Mouse (Mus musculus): ENCODE data around the gene Ccnb1. TPM values are rescaled to one million over a fixed set of nuclear protein-coding genes. Genes with fewer than 3 reads are reported as not detected.
"Not testable (repeated sequence)": the region's sequence is repeated elsewhere in the genome, so short reads cannot be mapped to it uniquely, and the experiment has no call there.

Gene Ccnb1
- polyA plus RNA-seq, 1 experiment from 2014 or later: 208 TPM

GRCm38 (mm10) chr13:100797171-100797570, 10.8 kb upstream of the Ccnb1 start:
- 82% methylated on average over 6 of the region's 6 CpGs for WGBS
- H3K36me3 ChIP-seq: peaks cover 3% of the 10 kb centered on the region; the same call in 1 of the 2 replicates
- no peaks in the 10 kb centered on the region for H3K4me1 ChIP-seq
- no peak overlapping the region for H3K9ac ChIP-seq
- no peaks in the 10 kb centered on the region for H3K9me3 ChIP-seq
- H3K27me3 ChIP-seq (replicated peaks): no peaks in the 10 kb centered on the region
- no peak overlapping the region for H3K4me2 ChIP-seq
- H3K4me3 ChIP-seq (replicated peaks): no peak overlapping the region
- ATAC-seq (ENCODE audit: insufficient read depth, low FRiP score, low read depth): no peak
- no peak overlapping the region for H3K27ac ChIP-seq

GRCm38 (mm10) chr13:100789083-100789482, 2.7 kb upstream of the Ccnb1 start:
- 0 out of 2 replicates have a peak, but pooled peaks cover 6% of the 10 kb centered on the region for H3K4me1 ChIP-seq
- no peak overlapping the region for H3K4me3 ChIP-seq (replicated peaks)
- H3K27ac ChIP-seq: no peak overlapping the region
- no peak for ATAC-seq (ENCODE audit: insufficient read depth, low FRiP score, low read depth)
- no peak overlapping the region for H3K9ac ChIP-seq
- WGBS: 73% methylated on average over 3 of the region's 3 CpGs
- no peaks in the 10 kb centered on the region for H3K36me3 ChIP-seq
- H3K4me2 ChIP-seq: no peak overlapping the region
- no peaks in the 10 kb centered on the region for H3K9me3 ChIP-seq
- no peaks in the 10 kb centered on the region for H3K27me3 ChIP-seq (replicated peaks)

GRCm38 (mm10) chr13:100788057-100788456, 1.7 kb upstream of the Ccnb1 start:
- H3K36me3 ChIP-seq; ATAC-seq (ENCODE audit: insufficient read depth, low FRiP score, low read depth); H3K4me3 ChIP-seq (replicated peaks); H3K27me3 ChIP-seq (replicated peaks); H3K9ac ChIP-seq; H3K9me3 ChIP-seq; H3K27ac ChIP-seq; H3K4me2 ChIP-seq: not testable (repeated sequence)
- H3K4me1 ChIP-seq: peaks cover 13% of the 10 kb centered on the region
- 90% methylated on average over 11 of the region's 14 CpGs for WGBS

- Histone ChIP-seq H3K4me2 (no peak overlapping the region), H3K27me3 (replicated peaks) (no peaks in the 10 kb centered on the region), H3K9me3 (no peaks in the 10 kb centered on the region), H3K4me1 (peaks cover 13% of the 10 kb centered on the region), H3K4me3 (replicated peaks) (no peak overlapping the region), H3K9ac (no peak overlapping the region), H3K27ac (no peak overlapping the region), H3K36me3 (no peaks in the 10 kb centered on the region)
- ATAC-seq (ENCODE audit: insufficient read depth, low FRiP score, low read depth): no peak
- WGBS: 64% methylated on average over 6 of the region's 6 CpGs
Observed at GRCm38 (mm10) chr13:100787316-100788010, 1.1 kb upstream of the Ccnb1 start.

- peaks cover 13% of the 10 kb centered on the region for H3K4me1 ChIP-seq
- H3K27ac ChIP-seq: peak overlapping the region; percentile 74
- H3K9ac ChIP-seq: peak overlapping the region; percentile 73
- H3K27me3 ChIP-seq (replicated peaks): no peaks in the 10 kb centered on the region
- peak overlapping the region; percentile 93 for H3K4me3 ChIP-seq (replicated peaks)
- H3K4me2 ChIP-seq: peak overlapping the region; percentile 87
- 0 out of 2 replicates have a peak, but pooled peaks cover under 1% of the 10 kb centered on the region for H3K36me3 ChIP-seq
- WGBS: under 1% methylated on average over 30 of the region's 30 CpGs
- ATAC-seq (ENCODE audit: insufficient read depth, low FRiP score, low read depth): no peak
- H3K9me3 ChIP-seq: no peaks in the 10 kb centered on the region
Observed at GRCm38 (mm10) chr13:100785806-100786413, 460 bp downstream of the Ccnb1 start.

GRCm38 (mm10) chr13:100777491-100777890, 8.9 kb downstream of the Ccnb1 start:
- no peak overlapping the region for H3K27ac ChIP-seq
- WGBS: 57% methylated on average over 3 of the region's 3 CpGs

GRCm38 (mm10) chr13:100776710-100777109, 9.7 kb downstream of the Ccnb1 start:
- no peaks in the 10 kb centered on the region for H3K9me3 ChIP-seq
- 58% methylated on average over 6 of the region's 6 CpGs for WGBS
- H3K4me2 ChIP-seq: peak overlapping the region; percentile 88; the same call in 1 of the 2 replicates
- no peaks in the 10 kb centered on the region for H3K27me3 ChIP-seq (replicated peaks)
- no peak overlapping the region for H3K4me3 ChIP-seq (replicated peaks)
- H3K27ac ChIP-seq: no peak overlapping the region
- no peak for ATAC-seq (ENCODE audit: insufficient read depth, low FRiP score, low read depth)
- peaks cover 12% of the 10 kb centered on the region for H3K36me3 ChIP-seq
- H3K4me1 ChIP-seq: peaks cover 3% of the 10 kb centered on the region
- H3K9ac ChIP-seq: no peak overlapping the region

More at GRCm38 (mm10) chr13:100777491-100777890, 8.9 kb downstream of the Ccnb1 start:
- ATAC-seq (ENCODE audit: insufficient read depth, low FRiP score, low read depth): peak; percentile 59; the same call in 1 of the 2 replicates
- H3K4me2 ChIP-seq: no peak overlapping the region
- peaks cover 3% of the 10 kb centered on the region for H3K4me1 ChIP-seq
- H3K9me3 ChIP-seq: no peaks in the 10 kb centered on the region
- no peaks in the 10 kb centered on the region for H3K27me3 ChIP-seq (replicated peaks)
- H3K36me3 ChIP-seq: peaks cover 12% of the 10 kb centered on the region; the same call in 1 of the 2 replicates
- no peak overlapping the region for H3K9ac ChIP-seq
- H3K4me3 ChIP-seq (replicated peaks): no peak overlapping the region

GRCm38 (mm10) chr13:100776056-100776419, 10.3 kb downstream of the Ccnb1 start:
- ATAC-seq (ENCODE audit: insufficient read depth, low FRiP score, low read depth): no peak; the same call in 1 of the 2 replicates
- Histone ChIP-seq H3K27ac (peak overlapping the region; percentile 36; the same call in 1 of the 2 replicates), H3K36me3 (peaks cover 15% of the 10 kb centered on the region), H3K4me3 (replicated peaks) (peak overlapping the region; percentile 84), H3K4me1 (peaks cover 3% of the 10 kb centered on the region), H3K9ac (peak overlapping the region; percentile 75; the same call in 1 of the 2 replicates), H3K9me3 (no peaks in the 10 kb centered on the region), H3K27me3 (replicated peaks) (no peaks in the 10 kb centered on the region), H3K4me2 (peak overlapping the region; percentile 88)
- 8% methylated on average over 8 of the region's 8 CpGs for WGBS

GRCm38 (mm10) chr13:100775252-100776055, 10.9 kb downstream of the Ccnb1 start, which contains the start of gene Cenph:
Cenph (minus strand) TSS chr13:100775899.
- Histone ChIP-seq H3K27ac (peak within 1 kb of the TSS; percentile 36; the same call in 1 of the 2 replicates), H3K9ac (peak within 1 kb of the TSS; percentile 75), H3K4me1 (peaks cover 3% of the 10 kb centered on the region), H3K4me3 (replicated peaks) (peak within 1 kb of the TSS; percentile 84), H3K36me3 (peaks cover 13% of the 10 kb centered on the region), H3K9me3 (no peaks in the 10 kb centered on the region), H3K4me2 (peak within 1 kb of the TSS; percentile 88), H3K27me3 (replicated peaks) (no peaks in the 10 kb centered on the region)
- ATAC-seq (ENCODE audit: insufficient read depth, low FRiP score, low read depth): peak; percentile 87
- WGBS: under 1% methylated on average over 46 of the region's 46 CpGs

- Histone ChIP-seq H3K9ac (peak overlapping the region; percentile 75; the same call in 1 of the 2 replicates), H3K4me1 (peaks cover 3% of the 10 kb centered on the region), H3K9me3 (no peaks in the 10 kb centered on the region), H3K4me2 (peak overlapping the region; percentile 88), H3K27ac (no peak overlapping the region), H3K4me3 (replicated peaks) (peak overlapping the region; percentile 84), H3K27me3 (replicated peaks) (no peaks in the 10 kb centered on the region), H3K36me3 (peaks cover 11% of the 10 kb centered on the region)
- ATAC-seq (ENCODE audit: insufficient read depth, low FRiP score, low read depth): no peak
Observed at GRCm38 (mm10) chr13:100774704-100775103, 11.7 kb downstream of the Ccnb1 start.

- 74% methylated on average over 2 of the region's 2 CpGs for WGBS
- no peak overlapping the region for H3K27ac ChIP-seq
- H3K4me3 ChIP-seq (replicated peaks): no peak overlapping the region
- H3K27me3 ChIP-seq (replicated peaks): no peaks in the 10 kb centered on the region
- 0 out of 2 replicates have a peak, but pooled peaks cover 4% of the 10 kb centered on the region for H3K36me3 ChIP-seq
- no peak for ATAC-seq (ENCODE audit: insufficient read depth, low FRiP score, low read depth)
- H3K4me2 ChIP-seq: no peak overlapping the region
- no peaks in the 10 kb centered on the region for H3K9me3 ChIP-seq
- no peaks in the 10 kb centered on the region for H3K4me1 ChIP-seq
- H3K9ac ChIP-seq: no peak overlapping the region
Observed at GRCm38 (mm10) chr13:100755329-100755728, 31.0 kb downstream of the Ccnb1 start.

All from stomach, embryonic 15.5 days (tissue).